Mouse (Mus musculus) forebrain, postnatal 0 days (tissue): ENCODE measurements around the gene Isyna1. TPM values are rescaled to one million over a fixed set of nuclear protein-coding genes. Genes with fewer than 3 reads are reported as not detected.

Source experiments
- ATAC-seq: fragments of 200-750 bp; cut with Nextera tagmentation; 2 replicates; pipeline ENCODE4 v1.8.0; 2017; ENCODE audit warnings: mild to moderate bottlenecking, moderate library complexity
- DNase-seq: peaks from one replicate; pipeline ENCODE4 v3.0.0-alpha.2; 2015
- H3K27ac ChIP-seq: fragments of 300-500 bp; sonication (generic); 2 replicates; pipeline ENCODE4 v1.5.1; 2014; ENCODE audit warnings: low read depth, mild to moderate bottlenecking, antibody characterized with exemption, low read length, moderate library complexity, mixed read lengths
- H3K27me3 ChIP-seq: fragments of 300-500 bp; sonication (generic); 2 replicates; pipeline ENCODE4 v1.6.1; 2014; ENCODE audit warnings: mild to moderate bottlenecking, low read length, mixed read lengths; ENCODE audit not compliant: insufficient read depth
- H3K36me3 ChIP-seq: fragments of 300-500 bp; sonication (generic); 2 replicates; pipeline ENCODE4 v1.6.1; 2014; ENCODE audit warnings: mild to moderate bottlenecking, moderate library complexity; ENCODE audit not compliant: insufficient read depth
- H3K4me1 ChIP-seq: fragments of 300-500 bp; sonication (generic); 2 replicates; pipeline ENCODE4 v1.6.1; 2014; ENCODE audit warnings: antibody characterized with exemption; ENCODE audit not compliant: insufficient read depth
- H3K4me2 ChIP-seq: fragments of 300-500 bp; sonication (generic); 2 replicates; pipeline ENCODE4 v1.6.1; 2014; ENCODE audit warnings: low read depth, mild to moderate bottlenecking, moderate library complexity
- H3K4me3 ChIP-seq: fragments of 300-500 bp; sonication (generic); 2 replicates; pipeline ENCODE4 v1.5.1; 2014; ENCODE audit warnings: low read depth, low read length, mixed read lengths
- H3K9ac ChIP-seq: fragments of 300-500 bp; sonication (generic); 2 replicates; pipeline ENCODE4 v1.6.1; 2014; ENCODE audit warnings: mild to moderate bottlenecking
- H3K9me3 ChIP-seq: fragments of 300-500 bp; sonication (generic); 2 replicates; pipeline ENCODE4 v1.6.1; 2016; ENCODE audit warnings: low read length
- CTCF ChIP-seq: sonication (generic); IDR thresholded peaks from 2 replicates; pipeline ENCODE4 v1.5.1; 2016; ENCODE audit warnings: antibody characterized with exemption, control low read depth, low read depth
- WGBS: fragments of 180-500 bp; shearing (Covaris S2); extraction: QIAGEN DNeasy Blood & Tissue Kit; methylation state at CpG from one replicate; pipeline ENCODE4 v1.1.7; 2014; 5-methylcytosine and 5-hydroxymethylcytosine counted together
- polyA plus RNA-seq: library from polyadenylated mRNA; unstranded; fragments of >200 nt; fragmentation: Nextera tagmentation; extraction: Ambion mirVana; gene quantifications from 2 replicates; pipeline ENCODE4 v1.2.1, GENCODE M21; 2015
- total RNA-seq: library from RNA; depleted of rRNA; stranded (reverse); fragments of >200 nt; gene quantifications from 2 replicates; pipeline ENCODE4 v1.2.3, GENCODE M21; 2014

The Isyna1 gene
- total and polyA plus RNA-seq, 2 experiments from 2014 or later: 106 to 136 TPM

DNA sequence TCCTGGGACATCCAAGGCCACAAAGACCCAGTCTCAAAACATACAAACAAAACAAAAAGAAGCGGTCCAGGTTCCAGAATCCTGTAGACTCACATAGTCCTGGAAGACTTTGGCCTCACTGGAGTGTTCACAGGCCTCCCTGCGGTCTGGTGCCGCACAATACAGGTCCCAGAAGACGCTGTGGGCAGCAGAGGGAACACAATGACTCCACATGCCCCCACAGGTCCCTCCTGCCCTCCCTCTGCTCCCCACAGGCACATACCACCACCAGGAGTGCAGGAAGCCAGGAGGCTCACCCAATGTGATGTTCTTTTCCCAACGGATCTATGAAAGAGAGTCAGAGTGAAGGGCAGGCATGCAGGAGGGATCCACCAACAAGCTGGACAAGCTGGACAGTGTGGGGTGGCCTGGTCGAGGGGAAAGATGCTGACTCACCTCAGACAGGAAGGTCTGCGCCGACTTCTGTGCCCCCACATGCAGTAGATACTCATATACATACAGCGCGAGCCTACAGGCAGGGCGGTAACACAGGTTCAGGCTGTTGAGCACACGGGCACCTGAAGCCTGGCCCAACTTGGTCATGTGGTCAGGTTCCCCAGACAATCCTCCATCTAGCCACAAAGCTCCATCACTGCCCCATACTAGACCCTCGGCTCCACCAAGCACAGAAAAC, 8.1 kb downstream of the Isyna1 start:
- peaks cover 26% of the 10 kb centered on the region for H3K4me1 ChIP-seq

DNA sequence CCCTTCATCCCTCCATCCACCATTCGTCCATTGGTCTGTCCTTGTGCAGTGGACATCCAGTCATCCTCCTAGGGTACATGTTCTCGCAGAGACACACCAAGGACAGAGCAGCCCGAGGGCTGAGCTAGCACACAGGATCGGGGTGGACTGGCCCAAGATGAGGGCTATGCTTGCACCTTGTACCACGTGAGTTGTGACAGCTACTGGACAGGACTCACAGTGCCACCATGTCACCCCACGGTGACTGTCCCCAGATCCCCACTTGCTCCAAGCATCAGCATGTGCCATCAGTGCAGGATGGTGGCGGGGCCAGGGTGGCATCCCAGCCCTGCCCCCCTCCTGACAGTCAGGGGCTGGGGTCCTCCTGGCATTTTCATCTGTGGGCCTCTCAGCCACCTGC, 10.4 kb downstream of the Isyna1 start:
- DNase-seq (no peak), ATAC-seq (no peak)
- 85% methylated on average over 7 of the region's 7 CpGs for WGBS
- H3K4me3 ChIP-seq: no peak overlapping the region
- H3K4me2 ChIP-seq: no peak overlapping the region
- no peaks in the 10 kb centered on the region for H3K9me3 ChIP-seq
- no peak overlapping the region for H3K27ac ChIP-seq
- no peak overlapping the region for H3K9ac ChIP-seq
- no peak for TF ChIP-seq CTCF
- H3K36me3 ChIP-seq: 0 out of 2 replicates have a peak, but pooled peaks cover 11% of the 10 kb centered on the region
- H3K27me3 ChIP-seq: peaks cover 5% of the 10 kb centered on the region; the same call in 1 of the 2 replicates
- peaks cover 24% of the 10 kb centered on the region for H3K4me1 ChIP-seq

More for the DNA sequence above, 8.1 kb downstream of the Isyna1 start:
- Histone ChIP-seq H3K27ac (no peak overlapping the region), H3K9me3 (no peaks in the 10 kb centered on the region), H3K36me3 (0 out of 2 replicates have a peak, but pooled peaks cover 11% of the 10 kb centered on the region), H3K4me3 (no peak overlapping the region), H3K9ac (no peak overlapping the region), H3K4me2 (no peak overlapping the region), H3K27me3 (no peaks in the 10 kb centered on the region)
- WGBS: 94% methylated on average over 13 of the region's 13 CpGs
- no peak for TF ChIP-seq CTCF
- ATAC-seq (no peak), DNase-seq (no peak)

DNA sequence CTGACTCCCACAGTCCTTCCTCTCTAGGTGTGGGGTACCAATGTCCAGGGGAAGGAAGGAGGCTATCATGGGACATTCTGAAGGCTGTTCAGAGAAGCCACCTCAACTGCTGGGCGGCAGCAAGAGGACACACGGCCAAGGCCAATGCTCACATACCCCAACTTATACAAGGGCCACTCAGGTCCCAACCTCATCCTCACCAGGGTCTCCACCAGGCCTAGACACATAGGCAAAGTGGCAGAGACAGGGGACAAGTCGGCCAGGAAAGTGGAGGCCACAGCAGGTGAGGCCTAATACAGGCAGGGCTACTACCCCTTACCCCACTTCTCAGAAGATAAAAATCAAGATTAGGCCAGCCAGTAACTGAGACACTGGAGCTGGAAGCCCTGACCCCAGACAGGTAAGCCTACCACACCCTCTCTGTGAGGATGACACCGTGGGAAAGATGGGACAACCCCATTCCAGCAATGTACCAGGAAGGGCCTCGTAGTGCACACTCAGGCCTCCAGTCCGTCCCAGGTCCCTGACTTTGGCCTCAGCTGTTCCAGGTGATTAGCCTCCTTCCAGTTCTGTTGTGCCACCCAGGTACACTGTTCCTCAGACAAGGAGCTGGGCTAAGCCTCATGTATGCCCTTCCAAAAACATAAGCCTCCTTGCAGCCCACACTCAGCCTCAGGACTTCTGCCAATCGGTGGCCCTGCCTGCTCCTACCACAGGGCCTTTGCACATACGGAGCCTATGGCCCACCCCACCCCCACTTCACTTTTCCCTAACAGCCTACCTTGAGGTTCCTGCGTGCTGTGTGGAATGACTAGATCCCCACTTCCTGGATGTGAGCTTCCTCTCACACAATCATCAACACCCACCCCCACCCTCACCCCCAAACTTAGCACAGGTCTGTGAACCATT, 12.0 kb downstream of the Isyna1 start:
- 0 out of 2 replicates have a peak, but pooled peaks cover 11% of the 10 kb centered on the region for H3K36me3 ChIP-seq
- H3K4me2 ChIP-seq: peak overlapping the region; percentile 89
- no peaks in the 10 kb centered on the region for H3K9me3 ChIP-seq

DNA sequence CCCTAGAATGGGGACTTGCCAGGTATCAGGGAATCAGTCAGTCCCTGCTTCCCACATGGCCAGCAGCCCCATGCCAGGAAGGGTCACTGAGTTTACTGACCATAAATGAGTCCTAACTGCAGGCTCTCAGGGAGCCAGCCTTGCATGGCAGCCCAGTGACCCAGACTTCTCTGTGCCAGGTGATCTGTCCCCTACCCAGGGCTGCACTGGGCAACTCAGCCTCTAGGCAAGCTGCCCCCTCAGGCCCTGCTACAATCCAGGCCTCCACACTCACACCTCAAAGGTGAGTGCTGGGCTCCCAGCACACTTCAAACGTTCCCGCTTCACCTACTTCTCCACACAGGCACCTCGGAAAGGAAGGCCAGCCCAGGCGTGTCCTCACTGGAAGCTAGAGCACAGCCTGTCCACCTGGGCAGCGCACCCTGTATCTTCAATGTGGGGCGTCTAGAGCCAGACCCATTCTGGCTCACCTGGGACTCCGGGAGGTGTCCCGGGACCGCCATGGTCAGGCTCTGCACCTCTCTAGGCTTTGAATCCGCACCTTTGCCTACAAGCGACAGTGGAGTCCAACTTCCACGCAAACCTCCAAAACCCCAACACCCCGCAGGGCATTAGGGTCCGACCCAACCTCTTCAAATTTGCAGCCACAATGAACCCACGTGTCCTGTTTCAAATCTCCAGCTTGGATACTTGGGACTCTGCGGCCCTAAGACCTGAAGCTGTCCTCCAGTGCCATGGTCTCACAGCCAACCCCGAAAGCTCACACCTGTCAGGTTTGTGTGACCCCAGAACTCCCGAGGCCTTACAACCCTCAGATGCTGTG, 12.8 kb downstream of the Isyna1 start:
- Histone ChIP-seq H3K4me3 (peak overlapping the region; percentile 72), H3K27me3 (peaks cover 14% of the 10 kb centered on the region; the same call in 1 of the 2 replicates), H3K27ac (no peak overlapping the region), H3K36me3 (0 out of 2 replicates have a peak, but pooled peaks cover 8% of the 10 kb centered on the region), H3K9me3 (no peaks in the 10 kb centered on the region), H3K9ac (peak overlapping the region; percentile 91), H3K4me2 (peak overlapping the region; percentile 89), H3K4me1 (peaks cover 26% of the 10 kb centered on the region)
- DNase-seq: no peak
- no peak for ATAC-seq
- no peak for TF ChIP-seq CTCF
- 68% methylated on average over 18 of the region's 18 CpGs for WGBS

More for the DNA sequence above, 12.0 kb downstream of the Isyna1 start:
- no peak overlapping the region for H3K9ac ChIP-seq
- H3K4me1 ChIP-seq: peaks cover 25% of the 10 kb centered on the region
- no peak overlapping the region for H3K4me3 ChIP-seq
- ATAC-seq: no peak
- no peak overlapping the region for H3K27ac ChIP-seq
- H3K27me3 ChIP-seq: peaks cover 8% of the 10 kb centered on the region; the same call in 1 of the 2 replicates
- 89% methylated on average over 9 of the region's 9 CpGs for WGBS
- no peak for DNase-seq
- no peak for TF ChIP-seq CTCF

DNA sequence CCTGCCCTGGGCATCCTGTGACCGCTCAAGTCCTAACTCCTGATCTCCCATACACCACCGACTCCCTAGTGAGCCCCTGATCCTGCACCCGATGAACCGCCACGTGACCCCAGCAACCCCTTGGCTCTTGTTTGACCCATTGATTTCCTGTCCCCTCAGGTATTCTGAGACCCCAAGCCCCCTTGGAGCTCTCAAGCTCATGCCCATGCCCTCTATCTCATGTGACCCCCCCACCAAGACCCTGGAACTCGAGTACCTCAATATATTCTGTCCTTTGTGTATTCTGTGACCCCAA, 13.4 kb downstream of the Isyna1 start:
- Histone ChIP-seq H3K27ac (peak overlapping the region; percentile 54; the same call in 1 of the 2 replicates), H3K9ac (peak overlapping the region; percentile 91), H3K4me1 (peaks cover 26% of the 10 kb centered on the region), H3K36me3 (0 out of 2 replicates have a peak, but pooled peaks cover 4% of the 10 kb centered on the region), H3K4me3 (peak overlapping the region; percentile 72), H3K4me2 (peak overlapping the region; percentile 89), H3K9me3 (no peaks in the 10 kb centered on the region), H3K27me3 (peaks cover 14% of the 10 kb centered on the region; the same call in 1 of the 2 replicates)
- 35% methylated on average over 6 of the region's 6 CpGs for WGBS
- ATAC-seq (no peak), DNase-seq (no peak)
- no peak for TF ChIP-seq CTCF
